Mouse (Mus musculus): ENCODE results near the gene Gpm6a. TPM values are rescaled to one million over a fixed set of nuclear protein-coding genes. Genes with fewer than 3 reads are reported as not detected.

Gpm6a gene
- polyA plus RNA-seq, 1 experiment from 2014 or later: 7.5 TPM

DNA sequence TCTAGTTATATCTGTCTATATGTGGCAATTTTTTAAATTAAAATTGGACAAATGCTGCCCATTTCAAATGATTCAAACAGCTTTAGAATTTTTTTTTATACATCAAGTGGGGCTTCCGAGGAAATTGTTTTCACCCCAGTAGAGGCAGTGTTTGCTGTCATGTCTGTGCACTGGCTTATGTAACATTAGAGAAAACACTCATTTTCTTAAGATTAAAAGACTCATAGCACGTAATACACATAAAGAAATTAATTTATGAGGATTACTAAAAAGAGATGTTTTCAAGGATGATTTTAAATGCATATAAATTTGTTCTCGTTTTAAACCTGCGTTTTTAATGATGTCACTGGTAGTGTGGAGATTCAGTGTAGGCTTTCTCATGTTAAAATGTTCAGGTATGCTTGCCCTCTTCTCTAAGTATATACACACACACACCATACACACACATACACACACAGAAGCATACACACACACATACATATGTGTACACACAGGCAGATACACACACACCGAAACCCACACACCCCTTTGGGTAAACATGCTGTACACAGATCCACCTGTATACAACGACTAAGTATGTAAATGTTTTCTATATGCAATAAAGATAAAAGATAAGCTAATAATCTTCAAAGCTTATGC lies 1.4 kb downstream of the Gpm6a start:
- ATAC-seq: no peak
- no peak overlapping the region for H3K27ac ChIP-seq (ENCODE audit: low read length)
- no peak overlapping the region for H3K4me2 ChIP-seq (ENCODE audit: low read depth, low read length)
- no peak overlapping the region for H3K9ac ChIP-seq (ENCODE audit: low read depth, low read length)
- 71% methylated on average over 6 of the region's 6 CpGs for WGBS
- H3K4me3 ChIP-seq (ENCODE audit: low read length): no peak overlapping the region
- H3K27me3 ChIP-seq (replicated peaks; ENCODE audit: control insufficient read depth, insufficient read depth, low read length): no peaks in the 10 kb centered on the region
- no peaks in the 10 kb centered on the region for H3K4me1 ChIP-seq (ENCODE audit: control insufficient read depth, insufficient read depth, low read length)
- H3K9me3 ChIP-seq (ENCODE audit: control insufficient read depth, low read length): no peaks in the 10 kb centered on the region
- H3K36me3 ChIP-seq (ENCODE audit: control insufficient read depth, insufficient read depth, low read length): no peaks in the 10 kb centered on the region

DNA sequence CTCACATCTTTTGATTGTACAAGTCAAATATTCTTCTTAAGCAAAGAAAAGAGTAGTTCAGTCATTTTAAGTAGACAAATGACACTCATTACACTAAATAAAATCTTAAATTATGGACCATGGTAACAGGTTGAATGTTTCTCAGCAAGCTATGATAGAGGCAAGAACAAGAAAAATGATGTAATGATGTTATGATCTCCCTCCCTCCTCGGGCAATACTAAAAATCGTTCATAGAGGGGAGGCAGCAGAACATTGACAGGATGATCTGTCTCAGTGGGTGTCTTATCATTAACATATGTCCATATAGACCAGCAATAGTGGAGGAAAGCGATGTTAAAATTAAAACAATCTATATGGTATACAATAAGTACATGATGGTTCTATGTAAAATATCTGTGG lies 2.1 kb downstream of the Gpm6a start:
- Histone ChIP-seq H3K27ac (ENCODE audit: low read length) (no peak overlapping the region), H3K9me3 (ENCODE audit: control insufficient read depth, low read length) (no peaks in the 10 kb centered on the region), H3K9ac (ENCODE audit: low read depth, low read length) (no peak overlapping the region), H3K27me3 (replicated peaks; ENCODE audit: control insufficient read depth, insufficient read depth, low read length) (no peaks in the 10 kb centered on the region), H3K4me2 (ENCODE audit: low read depth, low read length) (no peak overlapping the region), H3K4me3 (ENCODE audit: low read length) (no peak overlapping the region), H3K4me1 (ENCODE audit: control insufficient read depth, insufficient read depth, low read length) (no peaks in the 10 kb centered on the region), H3K36me3 (ENCODE audit: control insufficient read depth, insufficient read depth, low read length) (no peaks in the 10 kb centered on the region)
- ATAC-seq: no peak
- WGBS: 70% methylated on average over 3 of the region's 3 CpGs

DNA sequence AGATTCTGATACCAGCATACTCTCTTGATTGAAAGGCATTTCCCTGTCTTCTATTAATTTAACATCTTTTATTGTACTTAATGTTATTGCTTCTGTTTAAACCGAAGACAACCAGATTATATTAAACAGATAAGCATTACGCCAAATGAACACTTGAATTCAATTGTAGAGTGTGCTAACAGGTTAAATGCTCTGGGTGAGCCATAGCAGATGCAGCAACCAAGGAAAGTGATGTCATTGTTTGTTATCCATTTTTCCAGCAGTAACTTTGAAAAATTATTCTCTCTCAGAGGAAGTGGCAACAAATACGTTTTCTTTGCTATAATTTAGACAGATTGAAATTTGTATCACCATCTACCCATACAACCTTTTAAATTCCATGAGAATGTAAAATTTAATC lies 2.9 kb downstream of the Gpm6a start:
- H3K9me3 ChIP-seq (ENCODE audit: control insufficient read depth, low read length): no peaks in the 10 kb centered on the region
- H3K4me2 ChIP-seq (ENCODE audit: low read depth, low read length): no peak overlapping the region
- WGBS: 64% methylated on average over 3 of the region's 3 CpGs
- H3K27me3 ChIP-seq (replicated peaks; ENCODE audit: control insufficient read depth, insufficient read depth, low read length): no peaks in the 10 kb centered on the region
- H3K4me3 ChIP-seq (ENCODE audit: low read length): no peak overlapping the region
- no peak overlapping the region for H3K27ac ChIP-seq (ENCODE audit: low read length)
- H3K36me3 ChIP-seq (ENCODE audit: control insufficient read depth, insufficient read depth, low read length): no peaks in the 10 kb centered on the region
- no peak overlapping the region for H3K9ac ChIP-seq (ENCODE audit: low read depth, low read length)
- ATAC-seq: no peak
- no peaks in the 10 kb centered on the region for H3K4me1 ChIP-seq (ENCODE audit: control insufficient read depth, insufficient read depth, low read length)

DNA sequence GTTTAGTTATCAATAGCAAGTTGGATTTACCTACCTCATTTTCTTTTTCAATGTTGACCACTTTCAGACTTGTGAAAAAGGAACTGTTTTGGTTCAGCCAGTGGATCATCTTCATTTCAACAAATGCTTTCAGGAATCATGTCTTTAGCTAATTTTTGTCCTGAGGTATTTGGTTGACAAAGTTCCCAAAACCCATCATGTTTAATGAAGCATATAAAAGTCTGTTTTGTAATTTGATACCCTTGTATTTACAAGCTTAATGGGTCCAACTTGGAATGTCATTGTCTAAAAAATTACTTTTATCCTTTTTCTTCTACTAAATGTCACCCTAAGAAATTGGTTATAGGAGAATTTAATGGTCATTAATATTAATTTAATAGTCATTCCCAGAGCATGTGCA lies 6.9 kb downstream of the Gpm6a start:
- Histone ChIP-seq H3K27ac (ENCODE audit: low read length) (no peak overlapping the region), H3K4me2 (ENCODE audit: low read depth, low read length) (no peak overlapping the region), H3K9me3 (ENCODE audit: control insufficient read depth, low read length) (no peaks in the 10 kb centered on the region), H3K4me1 (ENCODE audit: control insufficient read depth, insufficient read depth, low read length) (no peaks in the 10 kb centered on the region), H3K27me3 (replicated peaks; ENCODE audit: control insufficient read depth, insufficient read depth, low read length) (no peaks in the 10 kb centered on the region), H3K9ac (ENCODE audit: low read depth, low read length) (no peak overlapping the region), H3K36me3 (ENCODE audit: control insufficient read depth, insufficient read depth, low read length) (no peaks in the 10 kb centered on the region), H3K4me3 (ENCODE audit: low read length) (no peak overlapping the region)
- ATAC-seq: no peak

DNA sequence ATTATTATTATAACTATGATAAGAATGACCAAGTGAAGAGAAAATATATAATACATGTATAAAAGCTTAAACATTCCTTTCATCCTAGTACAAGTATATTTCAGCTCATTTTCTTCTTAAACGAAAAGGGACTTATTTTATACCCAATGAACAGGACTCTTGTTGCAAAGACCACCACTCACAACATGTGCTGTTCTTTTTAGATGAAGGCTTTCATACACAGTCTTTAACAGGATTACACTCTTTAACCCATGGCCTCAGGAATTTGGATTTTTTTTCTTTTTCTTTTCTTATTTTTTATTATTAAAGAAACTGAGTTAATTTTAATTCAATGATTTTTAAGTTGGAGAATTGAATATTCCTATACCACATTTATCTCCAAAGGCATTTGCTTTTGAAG lies 20.4 kb downstream of the Gpm6a start:
- Histone ChIP-seq H3K9ac (ENCODE audit: low read depth, low read length) (no peak overlapping the region), H3K4me1 (ENCODE audit: control insufficient read depth, insufficient read depth, low read length) (no peaks in the 10 kb centered on the region), H3K4me3 (ENCODE audit: low read length) (no peak overlapping the region), H3K36me3 (ENCODE audit: control insufficient read depth, insufficient read depth, low read length) (no peaks in the 10 kb centered on the region), H3K27me3 (replicated peaks; ENCODE audit: control insufficient read depth, insufficient read depth, low read length) (no peaks in the 10 kb centered on the region), H3K27ac (ENCODE audit: low read length) (no peak overlapping the region), H3K4me2 (ENCODE audit: low read depth, low read length) (no peak overlapping the region), H3K9me3 (ENCODE audit: control insufficient read depth, low read length) (no peaks in the 10 kb centered on the region)
- WGBS: 70% methylated on average over 1 of the region's 1 CpGs
- no peak for ATAC-seq

DNA sequence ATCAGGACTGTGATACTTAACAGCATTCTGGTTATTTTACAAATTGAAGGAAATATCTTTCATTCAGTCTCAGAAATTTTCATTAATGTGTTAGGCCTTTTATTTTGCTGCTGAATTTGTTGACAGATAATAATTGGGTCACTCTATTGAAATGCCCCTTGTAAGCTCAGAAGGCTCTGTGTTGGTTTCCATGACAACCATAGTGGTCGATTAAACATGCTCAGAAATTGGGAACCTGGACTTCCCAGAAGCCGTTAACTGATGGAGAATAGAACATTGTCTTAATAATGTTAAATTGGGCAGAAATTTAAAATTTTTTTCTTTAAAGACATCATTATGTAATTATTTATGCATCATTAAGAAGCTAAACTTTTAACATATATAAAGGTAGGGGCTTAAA lies 20.9 kb downstream of the Gpm6a start:
- 63% methylated on average over 2 of the region's 2 CpGs for WGBS
- H3K4me3 ChIP-seq (ENCODE audit: low read length): no peak overlapping the region
- H3K27ac ChIP-seq (ENCODE audit: low read length): no peak overlapping the region
- no peaks in the 10 kb centered on the region for H3K27me3 ChIP-seq (replicated peaks; ENCODE audit: control insufficient read depth, insufficient read depth, low read length)
- H3K4me1 ChIP-seq (ENCODE audit: control insufficient read depth, insufficient read depth, low read length): no peaks in the 10 kb centered on the region
- H3K4me2 ChIP-seq (ENCODE audit: low read depth, low read length): no peak overlapping the region
- H3K9me3 ChIP-seq (ENCODE audit: control insufficient read depth, low read length): no peaks in the 10 kb centered on the region
- no peak overlapping the region for H3K9ac ChIP-seq (ENCODE audit: low read depth, low read length)
- H3K36me3 ChIP-seq (ENCODE audit: control insufficient read depth, insufficient read depth, low read length): no peaks in the 10 kb centered on the region
- ATAC-seq: no peak

DNA sequence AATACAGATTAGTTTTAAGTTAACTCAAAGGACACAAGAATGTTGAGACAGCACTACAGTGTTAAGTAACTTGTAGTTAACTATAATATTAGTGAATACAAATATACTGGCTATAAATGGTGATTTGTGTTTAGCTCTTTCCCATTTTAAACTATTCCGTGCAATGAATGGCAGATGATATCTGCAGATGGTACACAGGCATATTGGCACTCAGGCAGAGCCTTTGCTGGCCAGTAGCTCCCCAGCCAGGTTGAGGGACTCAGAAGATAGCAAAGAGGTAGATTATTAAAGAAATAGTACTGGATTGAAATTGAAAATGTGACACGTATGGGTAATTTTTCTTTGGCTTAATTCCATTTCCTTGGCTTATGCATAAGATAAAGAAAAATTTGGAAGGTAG lies 21.3 kb downstream of the Gpm6a start:
- H3K9me3 ChIP-seq (ENCODE audit: control insufficient read depth, low read length): no peaks in the 10 kb centered on the region
- no peak overlapping the region for H3K4me3 ChIP-seq (ENCODE audit: low read length)
- no peaks in the 10 kb centered on the region for H3K4me1 ChIP-seq (ENCODE audit: control insufficient read depth, insufficient read depth, low read length)
- no peak overlapping the region for H3K9ac ChIP-seq (ENCODE audit: low read depth, low read length)
- H3K36me3 ChIP-seq (ENCODE audit: control insufficient read depth, insufficient read depth, low read length): no peaks in the 10 kb centered on the region
- 85% methylated on average over 2 of the region's 2 CpGs for WGBS
- no peaks in the 10 kb centered on the region for H3K27me3 ChIP-seq (replicated peaks; ENCODE audit: control insufficient read depth, insufficient read depth, low read length)
- ATAC-seq: no peak
- no peak overlapping the region for H3K4me2 ChIP-seq (ENCODE audit: low read depth, low read length)
- no peak overlapping the region for H3K27ac ChIP-seq (ENCODE audit: low read length)

DNA sequence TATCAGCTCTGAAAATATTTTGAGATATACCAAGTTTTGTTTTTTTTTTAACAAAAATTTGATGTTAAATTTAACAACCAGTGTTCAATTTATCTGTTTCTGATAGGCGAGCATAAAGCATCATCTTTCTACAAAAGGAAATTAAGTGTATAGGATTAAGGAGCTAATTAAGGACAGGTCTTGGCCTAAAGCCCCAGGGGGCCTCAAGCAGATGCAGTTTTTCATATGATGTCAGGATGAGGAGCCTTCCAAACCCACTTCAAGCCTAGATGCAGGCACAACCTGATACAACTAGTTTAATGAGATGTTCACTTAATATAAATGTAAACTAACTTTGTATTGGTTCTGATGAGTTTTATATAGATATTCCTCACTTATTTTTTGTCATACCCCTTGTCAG lies 22.0 kb downstream of the Gpm6a start:
- Histone ChIP-seq H3K36me3 (ENCODE audit: control insufficient read depth, insufficient read depth, low read length) (no peaks in the 10 kb centered on the region), H3K4me1 (ENCODE audit: control insufficient read depth, insufficient read depth, low read length) (no peaks in the 10 kb centered on the region), H3K4me2 (ENCODE audit: low read depth, low read length) (no peak overlapping the region), H3K4me3 (ENCODE audit: low read length) (no peak overlapping the region), H3K27ac (ENCODE audit: low read length) (no peak overlapping the region), H3K27me3 (replicated peaks; ENCODE audit: control insufficient read depth, insufficient read depth, low read length) (no peaks in the 10 kb centered on the region), H3K9me3 (ENCODE audit: control insufficient read depth, low read length) (no peaks in the 10 kb centered on the region), H3K9ac (ENCODE audit: low read depth, low read length) (no peak overlapping the region)
- ATAC-seq: no peak
- WGBS: 59% methylated on average over 1 of the region's 1 CpGs

DNA sequence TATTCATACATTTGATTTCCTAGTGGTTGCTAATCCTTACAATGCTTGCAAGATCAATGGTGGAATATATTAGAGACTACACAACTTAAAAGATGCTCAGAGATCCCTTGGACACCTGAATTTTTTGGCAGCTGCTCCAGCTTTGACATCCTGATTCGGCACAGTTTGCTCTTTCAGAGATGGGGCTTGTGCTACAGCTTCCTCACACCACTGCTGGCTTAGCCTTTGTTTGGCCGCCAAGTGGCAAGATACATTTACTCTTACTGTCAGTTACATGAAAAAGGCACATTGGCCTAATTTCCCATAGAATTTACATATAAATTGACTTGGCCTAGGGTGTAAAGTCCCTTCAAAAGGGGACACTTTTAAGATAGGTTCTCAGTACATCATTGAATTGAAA lies 32.1 kb downstream of the Gpm6a start:
- H3K9ac ChIP-seq (ENCODE audit: low read depth, low read length): no peak overlapping the region
- no peak for ATAC-seq
- WGBS: 70% methylated on average over 2 of the region's 2 CpGs
- no peaks in the 10 kb centered on the region for H3K4me1 ChIP-seq (ENCODE audit: control insufficient read depth, insufficient read depth, low read length)
- H3K4me3 ChIP-seq (ENCODE audit: low read length): no peak overlapping the region
- no peaks in the 10 kb centered on the region for H3K9me3 ChIP-seq (ENCODE audit: control insufficient read depth, low read length)
- H3K27me3 ChIP-seq (replicated peaks; ENCODE audit: control insufficient read depth, insufficient read depth, low read length): no peaks in the 10 kb centered on the region
- no peak overlapping the region for H3K27ac ChIP-seq (ENCODE audit: low read length)
- H3K4me2 ChIP-seq (ENCODE audit: low read depth, low read length): no peak overlapping the region
- H3K36me3 ChIP-seq (ENCODE audit: control insufficient read depth, insufficient read depth, low read length): no peaks in the 10 kb centered on the region

DNA sequence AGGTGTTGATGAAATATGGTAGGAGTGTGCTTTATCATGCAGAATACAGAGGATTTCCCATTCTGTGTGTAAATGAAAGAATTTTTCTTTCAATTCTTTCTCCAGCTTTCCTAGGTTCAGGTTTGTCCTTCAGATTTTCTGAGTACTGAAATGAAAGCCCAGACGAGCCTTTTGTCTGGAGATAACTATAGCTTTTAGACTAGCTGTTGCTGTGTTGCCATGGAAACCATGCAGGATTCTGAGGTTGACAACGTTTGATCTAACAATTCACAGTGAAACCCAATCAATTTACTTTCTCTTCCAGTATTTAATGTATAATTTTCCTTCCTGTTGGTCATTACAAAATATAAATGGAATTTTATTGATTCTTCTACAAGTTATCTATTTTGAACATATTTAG lies 34.5 kb downstream of the Gpm6a start:
- H3K9ac ChIP-seq (ENCODE audit: low read depth, low read length): no peak overlapping the region
- no peak overlapping the region for H3K27ac ChIP-seq (ENCODE audit: low read length)
- no peaks in the 10 kb centered on the region for H3K9me3 ChIP-seq (ENCODE audit: control insufficient read depth, low read length)
- WGBS: 24% methylated on average over 2 of the region's 2 CpGs
- ATAC-seq: no peak
- H3K4me1 ChIP-seq (ENCODE audit: control insufficient read depth, insufficient read depth, low read length): no peaks in the 10 kb centered on the region
- H3K4me2 ChIP-seq (ENCODE audit: low read depth, low read length): no peak overlapping the region
- H3K4me3 ChIP-seq (ENCODE audit: low read length): no peak overlapping the region
- no peaks in the 10 kb centered on the region for H3K36me3 ChIP-seq (ENCODE audit: control insufficient read depth, insufficient read depth, low read length)
- H3K27me3 ChIP-seq (replicated peaks; ENCODE audit: control insufficient read depth, insufficient read depth, low read length): no peaks in the 10 kb centered on the region
